In the genomic region with DNA sequence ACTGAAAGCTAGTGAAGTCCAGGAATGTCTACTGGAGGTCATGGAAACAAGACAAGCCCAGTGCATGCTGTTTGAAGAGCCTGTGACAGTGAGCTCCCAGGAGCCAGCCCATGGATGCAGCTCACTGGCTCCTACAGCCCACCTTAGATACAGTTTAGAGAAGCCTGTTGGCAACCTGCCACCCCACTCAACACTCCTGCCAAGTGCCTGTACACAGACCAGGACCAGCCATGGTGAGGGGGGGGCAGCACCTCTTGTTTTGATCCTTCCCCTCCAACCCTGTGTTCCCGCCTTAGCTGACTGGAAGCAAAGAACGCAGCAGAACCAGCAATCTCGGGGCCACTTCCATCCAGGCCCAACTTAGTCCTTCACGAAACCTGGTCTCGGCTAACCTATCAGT, we compare ENCODE assay signal across 14 mouse cellular contexts. TPM values are rescaled to one million over a fixed set of nuclear protein-coding genes. Genes with fewer than 3 reads are reported as not detected.
DNase-seq lines count a peak whose midpoint lies in the region; ATAC-seq and TF ChIP-seq lines count a peak whose summit lies in the region.
"Had no signal": no experiment of that assay in that cellular context is flagged by ENCODE, and none has a peak within 500 bp of the region (broad histone marks: within the 10 kb centered on the region; RNA-seq: fewer than 3 reads in every experiment).

No protein-coding gene starts in this region.

- no peak overlapping the region for H3K9ac ChIP-seq in forebrain, postnatal 0 days
- H3K9ac ChIP-seq in heart, embryonic 15.5 days, result no peak overlapping the region
- H3K9ac ChIP-seq: forebrain, embryonic 12.5 days had no signal

- DNase-seq in forebrain, postnatal 0 days, result peak; percentile 10
- DNase-seq in forebrain, embryonic 10.5 days (ENCODE audit: extremely low spot score, low spot score), result no peak
- peak; percentile 57 for DNase-seq in left cerebral cortex, postnatal 4 days
- no peak for DNase-seq in left cerebral cortex, adult 9 months (ENCODE audit: low spot score in 2 of 2)
- peak; percentile 42 for DNase-seq in brain, embryonic 14.5 days (ENCODE audit: low read depth)
- no peak for DNase-seq in embryo, embryonic 11 days
- no peak for DNase-seq in layer of hippocampus, postnatal 36 days
- DNase-seq: adrenal gland, adult 2 months; gastrocnemius, postnatal 36 days; kidney, adult 18-20 months had no signal

- no peak overlapping the region for H3K4me2 ChIP-seq in forebrain, postnatal 0 days (ENCODE audit: low read depth)
- peak overlapping the region; percentile 8; the same call in 1 of the 2 replicates for H3K4me2 ChIP-seq in heart, embryonic 15.5 days
- H3K4me2 ChIP-seq: forebrain, embryonic 12.5 days had no signal

- 80% methylated on average over 5 of the region's 5 CpGs for WGBS in forebrain, postnatal 0 days
- WGBS in forebrain, embryonic 10.5 days, result 92% methylated on average over 5 of the region's 5 CpGs
- 36% methylated on average over 5 of the region's 5 CpGs for WGBS in heart, embryonic 15.5 days

- H3K27me3 ChIP-seq in forebrain, postnatal 0 days (ENCODE audit: insufficient read depth, low read length), result no peaks in the 10 kb centered on the region
- H3K27me3 ChIP-seq in forebrain, embryonic 10.5 days (ENCODE audit: poor library complexity, severe bottlenecking), result no peaks in the 10 kb centered on the region
- no peaks in the 10 kb centered on the region for H3K27me3 ChIP-seq in heart, embryonic 15.5 days
- H3K27me3 ChIP-seq: forebrain, embryonic 12.5 days had no signal

- H3K9me3 ChIP-seq in forebrain, postnatal 0 days (ENCODE audit: low read length), result no peaks in the 10 kb centered on the region
- no peaks in the 10 kb centered on the region for H3K9me3 ChIP-seq in forebrain, embryonic 10.5 days
- no peaks in the 10 kb centered on the region for H3K9me3 ChIP-seq in heart, embryonic 15.5 days (replicated peaks)
- H3K9me3 ChIP-seq: forebrain, embryonic 12.5 days had no signal

- no peak overlapping the region for H3K27ac ChIP-seq in forebrain, postnatal 0 days (ENCODE audit: low read depth, low read length)
- no peak overlapping the region for H3K27ac ChIP-seq in forebrain, embryonic 10.5 days
- peak overlapping the region; percentile 89 for H3K27ac ChIP-seq in heart, embryonic 15.5 days
- H3K27ac ChIP-seq: forebrain, embryonic 12.5 days had no signal

- TF ChIP-seq CTCF in forebrain, postnatal 0 days (IDR thresholded peaks at IDR 0.05; ENCODE audit: low read depth), result no peak
- no peak for TF ChIP-seq CTCF in brain, embryonic 14.5 days (IDR thresholded peaks at IDR 0.05; ENCODE audit: borderline replicate concordance, extremely low read depth, insufficient read depth, insufficient read length)

- no peak overlapping the region for H3K4me3 ChIP-seq in forebrain, postnatal 0 days (ENCODE audit: low read depth, low read length)
- no peak overlapping the region for H3K4me3 ChIP-seq in forebrain, embryonic 10.5 days
- no peak overlapping the region for H3K4me3 ChIP-seq in heart, embryonic 15.5 days
- H3K4me3 ChIP-seq: forebrain, embryonic 12.5 days had no signal

- ATAC-seq in forebrain, postnatal 0 days, result no peak
- ATAC-seq in heart, embryonic 15.5 days (replicated peaks; ENCODE audit: insufficient number of reproducible peaks, insufficient read depth, low FRiP score, low read depth), result peak; percentile 80

- intact Hi-C loops in left cerebral cortex, postnatal 4 days (cut with DNase I), result loop anchor here (10.0 kb wide), 1 partner anchor 165 kb away; no protein-coding TSS in a partner anchor

- H3K36me3 ChIP-seq in forebrain, postnatal 0 days (ENCODE audit: insufficient read depth), result peaks cover 24% of the 10 kb centered on the region
- H3K36me3 ChIP-seq in forebrain, embryonic 10.5 days (replicated peaks), result peaks cover 59% of the 10 kb centered on the region
- H3K36me3 ChIP-seq in heart, embryonic 15.5 days, result peaks cover 35% of the 10 kb centered on the region; the same call in 1 of the 2 replicates

- no peak for TF ChIP-seq POLR2A in brain, embryonic 14.5 days (IDR thresholded peaks at IDR 0.05; ENCODE audit: borderline replicate concordance, extremely low read depth, insufficient read depth, insufficient read length, poor library complexity, severe bottlenecking)

- 0 out of 2 replicates have a peak, but pooled peaks cover 4% of the 10 kb centered on the region for H3K4me1 ChIP-seq in forebrain, postnatal 0 days (ENCODE audit: insufficient read depth)
- peaks cover 19% of the 10 kb centered on the region for H3K4me1 ChIP-seq in forebrain, embryonic 10.5 days
- H3K4me1 ChIP-seq in heart, embryonic 15.5 days (replicated peaks), result peaks cover 87% of the 10 kb centered on the region

RNA-seq across cellular contexts. Expression of gene Pnkd, which starts 5.4 kb away (rescaled TPM):
- total RNA-seq in forebrain, postnatal 0 days (2014; rRNA removed), result 57.5 and 64.5 TPM in 2 replicates
- polyA plus RNA-seq in forebrain, postnatal 0 days (2015; fragmentation: Nextera tagmentation; extraction: Ambion mirVana), result 112 and 128 TPM in 2 replicates
- polyA plus RNA-seq in forebrain, embryonic 10.5 days (2016; fragmentation: Nextera tagmentation; extraction: Ambion mirVana), result 99.7 and 101 TPM in 2 replicates
- total RNA-seq in left cerebral cortex, postnatal 4 days (2021), result 10 to 100 TPM; 98.6 to 99.4 TPM
- polyA plus RNA-seq in brain, embryonic 14.5 days (2012; rRNA removed), result 58.5 and 63.2 TPM in 2 replicates
- 276 and 288 TPM in 2 replicates for polyA plus RNA-seq in heart, embryonic 15.5 days (2015; fragmentation: Nextera tagmentation; extraction: Ambion mirVana)
- total RNA-seq in layer of hippocampus, postnatal 36 days (2021), result 100 to 1,000 TPM; 168 to 188 TPM

RNA-seq across cellular contexts. Expression of gene Aamp, which starts 5.6 kb away (rescaled TPM):
- 160 and 179 TPM in 2 replicates for total RNA-seq in forebrain, postnatal 0 days (2014; rRNA removed)
- polyA plus RNA-seq in forebrain, postnatal 0 days (2015; fragmentation: Nextera tagmentation; extraction: Ambion mirVana), result 211 and 215 TPM in 2 replicates
- polyA plus RNA-seq in forebrain, embryonic 10.5 days (2016; fragmentation: Nextera tagmentation; extraction: Ambion mirVana), result 245 and 246 TPM in 2 replicates
- total RNA-seq in left cerebral cortex, postnatal 4 days (2021), result 100 to 1,000 TPM; 122 to 124 TPM
- polyA plus RNA-seq in brain, embryonic 14.5 days (2012; rRNA removed), result 161 and 167 TPM in 2 replicates
- 168 and 209 TPM in 2 replicates for polyA plus RNA-seq in heart, embryonic 15.5 days (2015; fragmentation: Nextera tagmentation; extraction: Ambion mirVana)
- 100 to 1,000 TPM; 148 to 159 TPM for total RNA-seq in layer of hippocampus, postnatal 36 days (2021)

RNA-seq across cellular contexts. Expression of gene Gpbar1, which starts 11.8 kb away (rescaled TPM):
- total RNA-seq in forebrain, postnatal 0 days (2014; rRNA removed), result not detected in 2 replicates
- 0.21 TPM in 1 of 2 replicates, not detected in the other for polyA plus RNA-seq in forebrain, postnatal 0 days (2015; fragmentation: Nextera tagmentation; extraction: Ambion mirVana)
- polyA plus RNA-seq in forebrain, embryonic 10.5 days (2016; fragmentation: Nextera tagmentation; extraction: Ambion mirVana), result 0.14 and 0.33 TPM in 2 replicates
- total RNA-seq in left cerebral cortex, postnatal 4 days (2021), result not detected
- polyA plus RNA-seq in brain, embryonic 14.5 days (2012; rRNA removed), result 0.10 and 0.15 TPM in 2 replicates
- 0.13 and 0.34 TPM in 2 replicates for polyA plus RNA-seq in heart, embryonic 15.5 days (2015; fragmentation: Nextera tagmentation; extraction: Ambion mirVana)
- total RNA-seq in layer of hippocampus, postnatal 36 days (2021), result not detected
- total RNA-seq: adrenal gland, adult 2 months; gastrocnemius, postnatal 36 days; layer of hippocampus, postnatal 25 days had no signal
- polyA plus RNA-seq: C2C12 had no signal

RNA-seq across cellular contexts. Expression of gene Tmbim1, which starts 15.3 kb away (rescaled TPM):
- 5.8 and 7.9 TPM in 2 replicates for total RNA-seq in forebrain, postnatal 0 days (2014; rRNA removed)
- polyA plus RNA-seq in forebrain, postnatal 0 days (2015; fragmentation: Nextera tagmentation; extraction: Ambion mirVana), result 6.1 and 7.9 TPM in 2 replicates
- polyA plus RNA-seq in forebrain, embryonic 10.5 days (2016; fragmentation: Nextera tagmentation; extraction: Ambion mirVana), result 8.1 and 8.3 TPM in 2 replicates
- 1 to 10 TPM; 5.2 to 5.3 TPM for total RNA-seq in left cerebral cortex, postnatal 4 days (2021)
- 6.6 and 7.3 TPM in 2 replicates for polyA plus RNA-seq in brain, embryonic 14.5 days (2012; rRNA removed)
- 44.9 and 48.1 TPM in 2 replicates for polyA plus RNA-seq in heart, embryonic 15.5 days (2015; fragmentation: Nextera tagmentation; extraction: Ambion mirVana)
- total RNA-seq in layer of hippocampus, postnatal 36 days (2021), result 10 to 100 TPM; 25.1 to 25.4 TPM

RNA-seq across cellular contexts. Expression of gene Arpc2, which starts 54.3 kb away (rescaled TPM):
- total RNA-seq in forebrain, postnatal 0 days (2014; rRNA removed), result 241 and 268 TPM in 2 replicates
- polyA plus RNA-seq in forebrain, postnatal 0 days (2015; fragmentation: Nextera tagmentation; extraction: Ambion mirVana), result 541 and 596 TPM in 2 replicates
- polyA plus RNA-seq in forebrain, embryonic 10.5 days (2016; fragmentation: Nextera tagmentation; extraction: Ambion mirVana), result 345 TPM in 2 replicates
- total RNA-seq in left cerebral cortex, postnatal 4 days (2021), result 100 to 1,000 TPM; 333 to 372 TPM
- polyA plus RNA-seq in brain, embryonic 14.5 days (2012; rRNA removed), result 213 and 224 TPM in 2 replicates
- polyA plus RNA-seq in heart, embryonic 15.5 days (2015; fragmentation: Nextera tagmentation; extraction: Ambion mirVana), result 406 and 413 TPM in 2 replicates
- total RNA-seq in layer of hippocampus, postnatal 36 days (2021), result 100 to 1,000 TPM; 394 to 402 TPM

Comparison
In these comparisons a context has a peak if more than half of its experiments do, and no peak if none do; other contexts are left out.
1. DNase-seq: peak in forebrain, postnatal 0 days (single experiment), left cerebral cortex, postnatal 4 days (single experiment) and brain, embryonic 14.5 days (single experiment); none in forebrain, embryonic 10.5 days (single experiment), left cerebral cortex, adult 9 months (0 of 2), embryo, embryonic 11 days (single experiment) and layer of hippocampus, postnatal 36 days (0 of 2).